Mouse (Mus musculus) heart, adult 2 months (tissue): ENCODE results near the gene Utf1.

Experiments
- CTCF ChIP-seq: fragments of 200-600 bp; IDR thresholded peaks from 2 replicates; pipeline ENCODE4 v1.8.1; 2022; ENCODE audit warnings: antibody characterized with exemption, mild to moderate bottlenecking, moderate library complexity
- POLR2A ChIP-seq: fragments of 200-500 bp; IDR thresholded peaks from 2 replicates; pipeline ENCODE4 v1.6.1; 2011; ENCODE audit warnings: mild to moderate bottlenecking, low read depth, low read length, control low read depth; ENCODE audit not compliant: insufficient read depth

GRCm38 (mm10) chr7:139974307-139974706 lies 30.7 kb downstream of the Utf1 start:
- TF ChIP-seq POLR2A (no peak), CTCF (no peak)
